Mouse (Mus musculus): ENCODE measurements around the gene Rab37. TPM values are rescaled to one million over a fixed set of nuclear protein-coding genes. Genes with fewer than 3 reads are reported as not detected.

The Rab37 gene
- polyA plus RNA-seq (2015; fragmentation: Nextera tagmentation; extraction: Ambion mirVana) = 1.1 and 1.5 TPM in 2 replicates

DNA sequence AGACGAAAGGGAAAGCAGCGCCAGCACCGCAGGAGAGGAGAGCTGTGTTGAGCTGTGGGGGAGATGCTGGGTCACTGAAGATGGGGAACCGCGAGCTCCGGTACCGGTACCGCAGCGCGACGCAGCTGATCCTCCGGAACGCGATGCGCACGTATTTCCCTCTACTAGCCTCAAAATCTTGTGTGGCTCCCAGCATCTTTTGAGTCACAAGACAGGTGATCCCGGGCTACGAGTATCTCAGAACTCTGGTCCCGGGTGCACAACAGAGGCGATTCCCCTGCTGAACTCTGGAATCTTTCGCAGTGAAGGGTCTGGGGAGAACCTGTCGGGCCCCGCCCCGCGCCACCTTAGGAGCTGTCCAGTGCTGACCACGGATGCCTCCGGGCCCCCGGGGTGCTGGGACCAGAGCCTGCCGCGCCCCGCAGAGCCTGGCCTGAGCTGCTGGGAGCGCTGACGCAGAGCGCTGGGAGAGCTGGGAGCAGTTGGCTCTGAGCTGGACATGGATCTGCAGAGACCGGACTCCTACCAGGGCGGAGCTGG lies at the start of gene Rab37:
Gene Rab37 (plus strand): TSS at position 70 of the 540 bp plus-strand sequence.

GRCm38 (mm10) chr11:115048259-115048658 lies 43.0 kb upstream of the Rab37 start, which contains the start of gene Cd300ld3:
Gene Cd300ld3 (minus strand): TSS chr11:115048409.

DNA sequence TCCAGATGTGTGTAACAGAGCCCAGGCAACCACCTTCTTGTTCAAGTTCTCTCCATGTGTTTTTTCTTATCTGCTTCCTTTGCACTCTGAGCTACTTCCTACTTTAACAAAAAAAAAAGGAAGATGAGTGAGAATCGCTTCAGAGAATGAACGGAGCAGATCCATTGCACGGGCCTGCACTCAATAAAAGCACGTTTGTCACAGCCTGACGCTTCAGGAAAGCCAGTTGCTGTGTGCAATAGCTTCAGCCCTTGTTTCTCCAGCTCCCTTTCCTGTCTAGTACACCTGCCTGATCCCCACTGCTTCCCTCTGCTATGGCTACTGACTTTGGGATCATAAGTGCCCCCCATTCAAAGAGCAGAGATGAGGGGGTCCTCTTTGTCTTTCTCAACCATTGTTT lies 29.2 kb upstream of the Rab37 start, which contains the start of gene Cd300e:
Gene Cd300e (minus strand): TSS at position 101 of the 400 bp plus-strand sequence.

DNA sequence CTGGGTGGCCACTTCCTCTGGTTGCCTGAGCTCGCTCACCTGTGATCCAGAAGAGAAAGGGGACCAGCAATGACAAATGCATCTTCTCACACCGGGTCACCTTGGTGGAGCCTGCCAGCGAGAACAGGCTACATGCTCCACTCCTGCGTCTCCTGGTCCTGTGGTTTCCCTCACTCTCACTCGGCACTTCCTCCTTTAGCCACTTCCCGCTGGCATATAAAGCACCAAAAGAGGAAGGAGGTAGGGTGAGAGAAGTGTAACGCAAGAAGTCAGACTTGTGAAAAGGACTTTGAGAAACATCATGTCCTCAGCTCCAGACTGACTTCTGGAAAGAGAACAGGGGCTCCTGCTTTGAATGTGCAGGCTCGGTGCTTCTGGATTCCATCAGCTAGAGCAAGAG lies 42.6 kb downstream of the Rab37 start, which contains the start of gene Cd300lf:
Gene Cd300lf (minus strand): TSS at position 193 of the 400 bp plus-strand sequence.

GRCm38 (mm10) chr11:115162832-115163480 lies 71.7 kb downstream of the Rab37 start, which contains the start of gene Slc9a3r1:
Gene Slc9a3r1 (plus strand): TSS chr11:115163341.

GRCm38 (mm10) chr11:115187224-115187639 lies 96.0 kb downstream of the Rab37 start, which contains the start of gene Tmem104:
Gene Tmem104 (plus strand): TSS chr11:115187487.

DNA sequence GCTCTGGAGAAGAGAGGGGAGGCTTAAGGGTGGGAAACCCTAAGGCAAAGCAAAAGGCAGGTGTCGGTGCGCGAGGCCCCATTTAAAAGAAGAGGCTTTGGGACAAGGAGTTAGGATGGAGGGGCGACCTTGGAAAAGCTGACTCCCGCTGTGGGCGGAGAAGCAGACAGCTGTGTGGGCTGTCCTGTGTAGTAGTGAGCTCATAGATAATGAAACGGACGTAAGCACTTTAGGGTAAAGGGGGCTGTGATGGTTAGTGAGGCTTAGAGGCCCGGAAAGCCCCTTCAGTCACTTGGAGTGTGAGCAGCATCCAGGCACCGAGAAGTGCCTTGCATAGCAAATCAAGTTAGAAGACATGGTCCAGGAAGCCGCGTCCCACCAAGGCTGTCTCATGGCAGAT lies 96.5 kb downstream of the Rab37 start, which contains the start of gene Nat9:
Gene Nat9 (minus strand): TSS at position 167 of the 400 bp plus-strand sequence.

Other genes starting within 250 kb of the Rab37 start
- gene Gprc5c, start 240.3 kb upstream of the Rab37 start, polyA plus RNA-seq (2015; fragmentation: Nextera tagmentation; extraction: Ambion mirVana) = 37.8 and 38.2 TPM in 2 replicates
- gene Cd300a, start 201.4 kb upstream of the Rab37 start, polyA plus RNA-seq (2015; fragmentation: Nextera tagmentation; extraction: Ambion mirVana) = 1.3 and 2.7 TPM in 2 replicates
- 0.40 and 0.62 TPM in 2 replicates for gene Cd300lb, start 157.0 kb upstream of the Rab37 start, polyA plus RNA-seq (2015; fragmentation: Nextera tagmentation; extraction: Ambion mirVana)
- gene Cd300c, start 122.3 kb upstream of the Rab37 start, polyA plus RNA-seq (2015; fragmentation: Nextera tagmentation; extraction: Ambion mirVana) = not detected in 2 replicates
- 0.55 and 0.78 TPM in 2 replicates for gene Cd300ld, start 101.5 kb upstream of the Rab37 start, polyA plus RNA-seq (2015; fragmentation: Nextera tagmentation; extraction: Ambion mirVana)
- gene Cd300c2, start 89.6 kb upstream of the Rab37 start, polyA plus RNA-seq (2015; fragmentation: Nextera tagmentation; extraction: Ambion mirVana) = 2.0 and 2.1 TPM in 2 replicates
- 0.16 TPM in 1 of 2 replicates, not detected in the other for gene Cd300ld2, start 75.2 kb upstream of the Rab37 start, polyA plus RNA-seq (2015; fragmentation: Nextera tagmentation; extraction: Ambion mirVana)
- not detected in 2 replicates for gene Cd300ld4, start 64.4 kb upstream of the Rab37 start, polyA plus RNA-seq (2015; fragmentation: Nextera tagmentation; extraction: Ambion mirVana)
- not detected in 2 replicates for gene Cd300ld5, start 53.7 kb upstream of the Rab37 start, polyA plus RNA-seq (2015; fragmentation: Nextera tagmentation; extraction: Ambion mirVana)
- gene Cd300ld3, start 43.0 kb upstream of the Rab37 start, polyA plus RNA-seq (2015; fragmentation: Nextera tagmentation; extraction: Ambion mirVana) = not detected in 2 replicates
- not detected in 2 replicates for gene Cd300e, start 29.3 kb upstream of the Rab37 start, polyA plus RNA-seq (2015; fragmentation: Nextera tagmentation; extraction: Ambion mirVana)
- gene Cd300lf, start 42.6 kb downstream of the Rab37 start, polyA plus RNA-seq (2015; fragmentation: Nextera tagmentation; extraction: Ambion mirVana) = 0.62 and 0.94 TPM in 2 replicates
- 6.8 and 9.1 TPM in 2 replicates for gene Slc9a3r1, start 71.9 kb downstream of the Rab37 start, polyA plus RNA-seq (2015; fragmentation: Nextera tagmentation; extraction: Ambion mirVana)
- gene Tmem104, start 96.1 kb downstream of the Rab37 start, polyA plus RNA-seq (2015; fragmentation: Nextera tagmentation; extraction: Ambion mirVana) = 5.4 and 6.4 TPM in 2 replicates
- gene Nat9, start 96.4 kb downstream of the Rab37 start, polyA plus RNA-seq (2015; fragmentation: Nextera tagmentation; extraction: Ambion mirVana) = 16.0 and 17.3 TPM in 2 replicates
- not detected in 2 replicates for gene Grin2c, start 175.8 kb downstream of the Rab37 start, polyA plus RNA-seq (2015; fragmentation: Nextera tagmentation; extraction: Ambion mirVana)
- 4.2 and 6.4 TPM in 2 replicates for gene Fdxr, start 185.6 kb downstream of the Rab37 start, polyA plus RNA-seq (2015; fragmentation: Nextera tagmentation; extraction: Ambion mirVana)
- 0.06 and 0.09 TPM in 2 replicates for gene Fads6, start 206.2 kb downstream of the Rab37 start, polyA plus RNA-seq (2015; fragmentation: Nextera tagmentation; extraction: Ambion mirVana)
- gene Otop2, start 215.7 kb downstream of the Rab37 start, polyA plus RNA-seq (2015; fragmentation: Nextera tagmentation; extraction: Ambion mirVana) = 0.18 and 0.31 TPM in 2 replicates
- not detected in 2 replicates for gene Ush1g, start 230.6 kb downstream of the Rab37 start, polyA plus RNA-seq (2015; fragmentation: Nextera tagmentation; extraction: Ambion mirVana)
- 0.24 TPM in 1 of 2 replicates, not detected in the other for gene Otop3, start 243.3 kb downstream of the Rab37 start, polyA plus RNA-seq (2015; fragmentation: Nextera tagmentation; extraction: Ambion mirVana)